Mouse (Mus musculus) left cerebral cortex, postnatal 25 days (tissue): Measurements from ENCODE around the gene Ak7. TPM values are rescaled to one million over a fixed set of nuclear protein-coding genes. Genes with fewer than 3 reads are reported as not detected.

Source experiments
- DNase-seq, 2 experiments: peaks; one replicate each; pipeline ENCODE4 v3.0.0; 2022; ENCODE audit warnings: low spot score in 2 of 2, mixed read lengths in 1 of 2
- intact Hi-C: fragments of 180-260 bp; cut with DNase I; formaldehyde crosslinking; loops from one replicate; pipeline ENCODE4 v1.15.1; 2025
- total RNA-seq, 2 experiments: library from RNA; stranded (reverse); gene quantifications; 2 replicates each; pipeline ENCODE4 v1.2.3; 2021

Ak7 gene
- total RNA-seq, 2 experiments from 2014 or later = 0.23 to 0.60 TPM

- no peak for DNase-seq
- intact Hi-C loops = loop anchor here (5.0 kb wide), 1 partner anchor 227 kb away; no protein-coding TSS in a partner anchor
These were observed 18.8 kb downstream of the Ak7 start for GRCm38 (mm10) chr12:105724616-105725015.

- DNase-seq = no peak
These were observed 20.0 kb downstream of the Ak7 start for GRCm38 (mm10) chr12:105725736-105726135.

GRCm38 (mm10) chr12:105727268-105727667 lies 21.5 kb downstream of the Ak7 start:
- intact Hi-C loops = no loop called here
- no peak for DNase-seq

More at GRCm38 (mm10) chr12:105725736-105726135, 20.0 kb downstream of the Ak7 start:
- intact Hi-C loops = no loop called here

GRCm38 (mm10) chr12:105727964-105728363 lies 22.2 kb downstream of the Ak7 start:
- intact Hi-C loops = no loop called here
- DNase-seq = peak; percentile 30 to 33

- intact Hi-C loops = no loop called here
- no peak for DNase-seq
These were observed 25.2 kb downstream of the Ak7 start for GRCm38 (mm10) chr12:105730851-105731460.

- intact Hi-C loops = no loop called here
- no peak for DNase-seq
These were observed 27.8 kb downstream of the Ak7 start for GRCm38 (mm10) chr12:105733370-105734159.

DNA sequence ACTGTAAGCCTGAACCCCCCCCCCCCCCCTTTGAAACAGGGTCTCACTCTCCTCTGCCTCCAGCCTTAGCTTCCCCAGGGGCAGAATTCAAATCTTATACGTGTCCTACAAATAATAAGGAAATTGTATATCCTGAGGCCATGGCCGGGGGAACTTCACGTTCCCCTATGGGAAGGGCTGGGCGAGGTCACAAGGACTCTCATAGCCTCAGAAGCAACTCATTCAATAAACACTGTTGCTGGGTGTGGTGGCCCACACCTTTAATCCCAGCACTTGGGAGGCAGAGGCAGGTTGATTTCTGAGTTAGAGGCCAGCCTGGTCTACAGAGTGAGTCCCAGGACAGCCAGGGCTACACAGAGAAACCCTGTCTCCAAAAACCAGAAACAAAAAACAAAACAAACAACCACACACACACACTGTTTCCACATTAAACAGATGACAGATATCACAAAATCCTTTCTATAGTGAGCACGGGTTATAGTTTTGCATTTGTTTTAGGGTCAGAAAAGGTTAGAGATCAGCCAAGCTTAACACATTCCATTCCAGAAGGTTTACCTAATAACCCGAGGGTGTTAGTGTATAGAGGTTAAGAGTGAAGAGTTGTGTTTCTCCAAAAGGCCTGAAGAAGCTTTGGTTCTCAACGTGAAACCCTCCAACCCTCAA lies 29.6 kb downstream of the Ak7 start:
- intact Hi-C loops = no loop called here
- DNase-seq = no peak

DNA sequence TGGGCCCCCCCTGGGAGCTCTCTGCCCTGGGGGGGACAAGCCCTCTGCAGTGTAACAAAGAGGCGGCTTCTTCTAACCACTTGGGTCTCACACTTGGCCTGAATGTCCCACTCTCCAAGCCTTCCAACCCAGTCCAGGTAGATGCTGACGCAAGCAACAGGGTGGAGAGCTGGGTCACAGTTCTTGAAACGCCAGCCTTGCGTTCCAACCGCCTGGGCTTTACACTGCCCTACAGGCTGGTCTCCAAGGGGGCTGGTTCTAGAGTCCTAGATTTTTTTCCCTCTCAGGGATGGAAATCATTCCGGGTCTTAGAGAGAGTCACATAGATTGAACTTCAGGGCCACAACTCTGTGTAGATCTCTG lies 30.1 kb downstream of the Ak7 start:
- intact Hi-C loops = no loop called here
- no peak for DNase-seq

DNA sequence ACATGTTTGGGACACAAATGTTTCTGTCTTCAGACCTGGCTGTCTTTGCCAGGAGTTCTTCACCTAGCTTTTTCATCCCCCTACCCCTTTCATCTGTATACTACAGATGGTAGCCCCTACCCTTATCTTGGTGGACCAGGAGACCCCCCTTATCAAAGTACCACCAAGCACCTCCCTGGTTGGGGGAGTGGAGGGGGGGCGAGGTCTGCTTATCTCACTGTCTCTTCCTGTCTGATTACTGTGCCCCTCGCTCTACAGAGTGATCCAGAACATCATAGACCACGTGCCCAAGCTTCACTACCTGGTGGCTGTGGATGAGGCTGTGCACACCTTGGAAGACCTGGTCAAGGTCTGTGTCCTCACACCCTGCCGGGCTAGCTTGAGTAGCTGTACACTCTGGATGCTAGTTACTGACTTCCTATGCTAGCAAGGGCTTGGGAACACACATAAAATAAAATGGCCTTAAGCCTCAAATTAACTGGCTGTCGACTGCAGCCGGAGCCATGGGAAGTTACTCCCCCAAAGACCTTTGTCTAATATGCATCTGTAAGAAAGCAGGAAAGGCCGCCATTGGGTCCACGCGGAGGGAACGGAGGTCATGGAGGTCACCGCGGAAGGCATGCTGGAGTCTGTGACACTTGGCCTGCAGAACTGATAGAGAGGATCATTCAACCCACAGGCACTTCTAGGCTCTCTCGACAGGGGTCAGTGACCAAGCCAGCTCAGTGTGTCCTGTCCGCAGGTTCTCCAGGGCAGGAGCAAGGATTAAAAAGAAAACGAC lies 32.7 kb downstream of the Ak7 start:
- no peak for DNase-seq
- intact Hi-C loops = no loop called here

GRCm38 (mm10) chr12:105739656-105740055 lies 33.9 kb downstream of the Ak7 start:
- DNase-seq = no peak
- intact Hi-C loops = no loop called here

- intact Hi-C loops = no loop called here
These were observed 42.3 kb downstream of the Ak7 start for GRCm38 (mm10) chr12:105748114-105748513.

DNA sequence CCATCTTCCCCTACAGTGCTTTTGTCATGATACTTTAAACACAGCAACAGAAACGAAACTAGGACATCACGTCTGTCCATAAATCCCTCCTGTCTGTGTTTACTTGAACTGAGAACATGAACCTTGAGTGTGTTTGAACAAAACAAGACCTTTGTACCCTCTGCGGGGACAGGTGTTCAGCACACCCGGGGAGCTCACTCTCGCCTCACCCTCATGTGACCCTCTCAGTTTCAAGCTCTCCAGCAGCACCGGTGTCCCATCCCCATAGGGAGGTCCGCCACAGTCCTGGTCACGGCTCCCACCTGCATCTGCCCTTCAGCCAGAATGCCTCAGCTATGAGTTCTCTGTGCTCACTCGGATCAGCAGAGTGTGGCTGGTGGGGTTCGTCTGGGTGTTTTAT lies 48.0 kb downstream of the Ak7 start:
- no peak for DNase-seq

More at GRCm38 (mm10) chr12:105748114-105748513, 42.3 kb downstream of the Ak7 start:
- no peak for DNase-seq

DNA sequence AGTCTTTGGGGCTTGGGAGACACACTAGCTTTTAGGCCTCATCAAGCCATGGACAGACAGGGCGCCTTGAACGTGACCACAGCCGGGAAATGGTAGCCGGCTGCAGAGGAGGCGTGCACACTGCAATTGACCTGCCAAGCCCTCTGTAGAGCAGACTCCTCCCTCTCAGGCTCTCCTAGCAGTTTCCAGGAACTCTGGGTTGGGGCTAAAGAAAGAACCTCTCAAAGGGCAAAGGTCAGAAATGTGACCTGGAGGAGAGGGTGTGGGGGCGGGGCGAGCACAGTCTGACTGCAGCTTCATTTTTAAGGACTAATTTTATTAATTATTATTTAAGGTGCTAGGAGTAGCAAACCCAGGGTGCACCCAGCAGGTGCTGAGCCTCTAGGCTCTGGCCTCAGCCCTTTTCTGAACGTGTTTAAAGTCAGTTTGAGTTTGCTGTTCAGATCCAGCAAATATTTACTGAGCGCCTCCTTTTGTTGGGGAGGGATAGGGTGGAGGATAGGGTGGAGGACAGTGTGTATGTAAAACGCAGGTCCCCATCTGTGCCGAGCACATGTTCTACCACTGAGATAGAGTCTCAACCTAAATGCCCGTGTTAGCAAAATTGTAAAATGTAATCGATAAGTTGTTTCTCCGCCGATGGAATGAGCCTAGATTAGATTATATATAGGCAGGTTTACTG lies 52.2 kb downstream of the Ak7 start:
- intact Hi-C loops = no loop called here
- no peak for DNase-seq

More for the DNA sequence above, 48.0 kb downstream of the Ak7 start:
- intact Hi-C loops = no loop called here

DNA sequence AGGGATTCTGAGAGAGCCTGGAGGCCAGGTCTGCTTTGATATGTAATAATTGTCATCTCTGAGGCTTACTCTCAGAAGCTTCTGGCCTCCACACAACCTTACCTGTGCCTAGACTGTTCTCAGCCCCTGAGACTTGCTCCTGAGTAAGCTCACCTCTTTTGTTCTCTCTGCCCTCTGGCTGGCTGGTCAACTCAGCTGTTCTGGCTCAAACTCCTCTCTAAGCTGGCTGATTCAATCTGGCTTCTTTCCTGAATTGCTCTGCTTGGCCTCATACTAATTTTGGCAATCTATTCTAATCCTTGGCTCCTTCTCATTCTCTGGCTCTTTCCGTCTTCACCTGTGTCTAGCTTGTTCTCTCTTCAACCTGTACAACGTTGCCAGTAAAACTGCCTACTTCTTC lies 53.1 kb downstream of the Ak7 start:
- no peak for DNase-seq
- intact Hi-C loops = no loop called here

DNA sequence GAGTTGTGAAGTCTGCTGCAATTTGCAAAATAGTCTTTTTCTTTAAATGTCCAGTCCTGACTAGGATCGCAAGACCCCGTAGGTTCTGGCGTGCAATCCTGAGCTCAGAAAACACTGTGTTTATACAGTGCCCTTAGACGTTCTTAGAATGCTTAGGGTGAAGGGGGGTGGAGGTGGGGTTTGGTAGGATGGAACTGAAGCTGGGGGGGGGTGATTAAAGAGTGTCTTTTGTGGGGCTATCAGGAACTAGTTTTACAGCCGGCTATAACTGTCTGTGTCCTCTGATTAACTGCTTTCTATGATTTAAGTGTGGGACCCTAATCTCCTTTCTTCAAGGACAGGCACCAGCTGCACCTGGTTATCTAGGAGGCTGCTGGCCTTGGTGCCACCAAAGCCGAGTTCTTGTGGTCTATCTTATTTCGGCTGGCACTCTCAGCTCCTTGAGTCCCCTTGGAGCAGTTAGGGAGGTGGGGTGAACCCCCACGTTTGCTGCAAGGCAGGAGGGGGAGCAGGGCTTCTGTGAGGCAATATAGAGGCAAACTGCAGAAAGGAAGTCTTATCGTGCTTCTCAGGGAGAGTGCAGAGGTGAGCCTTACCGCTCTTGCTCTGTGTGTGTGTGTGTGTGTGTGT lies 54.2 kb downstream of the Ak7 start:
- DNase-seq = no peak
- intact Hi-C loops = no loop called here

DNA sequence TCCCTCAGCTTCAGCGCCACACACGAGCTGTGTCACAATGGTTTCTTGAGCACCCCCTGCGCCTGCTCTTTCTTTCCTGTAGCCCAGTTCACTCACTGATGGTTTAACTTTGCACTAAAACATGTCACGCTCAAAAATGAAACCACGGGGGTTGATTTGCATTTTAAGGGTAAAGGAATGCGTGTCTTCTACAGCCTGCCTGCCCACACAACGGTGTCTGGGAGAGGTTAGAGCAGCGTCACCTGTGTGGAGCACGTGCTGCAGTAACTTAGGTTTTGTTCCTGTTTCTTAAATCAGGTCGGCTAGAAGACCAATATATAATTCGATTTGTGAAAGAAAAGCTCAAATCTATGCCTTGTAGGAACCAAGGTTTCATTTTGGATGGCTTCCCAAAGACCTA lies 55.4 kb downstream of the Ak7 start:
- intact Hi-C loops = no loop called here
- no peak for DNase-seq

DNA sequence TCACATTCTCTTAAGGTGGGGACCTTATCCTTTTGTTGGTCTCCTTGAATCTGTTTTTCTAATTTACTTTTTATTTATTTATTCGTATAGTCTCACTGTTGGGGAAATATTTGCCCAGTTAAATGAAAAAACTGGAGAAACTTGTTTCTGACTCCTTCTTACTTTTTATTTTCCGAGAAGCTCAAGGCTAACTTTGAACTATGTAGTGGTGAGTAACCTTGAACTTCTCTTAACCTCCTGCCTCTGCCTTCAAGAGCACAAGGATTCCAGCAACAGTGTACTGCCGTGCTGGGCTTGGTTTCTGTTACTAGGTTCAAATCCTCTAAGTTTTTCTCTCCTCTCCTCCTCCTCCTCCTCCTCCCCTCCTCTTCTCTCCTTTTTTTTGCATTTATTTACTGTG lies 55.9 kb downstream of the Ak7 start:
- intact Hi-C loops = no loop called here
- DNase-seq = no peak

- intact Hi-C loops = no loop called here
- no peak for DNase-seq
These were observed 63.9 kb downstream of the Ak7 start for GRCm38 (mm10) chr12:105769700-105770099.

DNA sequence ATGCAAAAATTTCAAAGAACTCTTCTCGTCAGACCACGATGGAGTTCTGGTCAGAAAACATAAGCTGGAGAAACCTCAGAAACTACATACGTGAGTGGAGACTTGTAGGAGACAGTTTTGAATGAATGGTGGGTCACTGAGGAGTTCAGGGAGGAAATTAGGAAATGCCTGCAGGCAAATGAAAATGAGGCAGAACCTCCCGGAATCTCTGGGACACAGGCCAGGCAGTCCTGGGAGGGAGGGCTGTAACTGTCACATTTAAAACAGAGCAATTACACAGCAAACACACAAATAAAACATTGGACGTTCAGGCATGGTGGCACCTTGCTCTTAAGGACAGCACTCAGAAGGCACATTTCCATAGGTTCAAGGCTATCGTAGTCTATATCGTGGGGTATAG lies 69.1 kb downstream of the Ak7 start:
- no peak for DNase-seq
- intact Hi-C loops = no loop called here
